Mouse (Mus musculus): ENCODE results near the gene Zfp143.

DNA sequence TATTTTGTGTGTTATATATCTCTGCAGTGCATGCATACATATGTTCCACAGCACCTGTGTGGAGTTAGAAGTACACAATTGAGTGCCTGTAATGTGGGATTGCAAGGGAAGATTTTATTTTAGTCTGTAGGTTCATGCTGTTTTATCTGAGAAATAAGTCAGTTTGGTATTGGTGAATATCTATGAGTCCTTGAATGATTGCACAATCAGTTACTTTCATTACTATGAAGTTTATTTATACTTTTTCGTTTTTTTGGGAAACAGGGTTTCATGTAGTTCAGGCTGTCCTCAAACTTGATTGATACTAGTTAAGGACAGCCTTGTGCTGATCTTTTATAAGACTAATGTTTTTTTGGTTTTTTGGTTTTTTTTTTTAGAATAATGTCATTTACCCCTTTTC is 37.5 kb upstream of the Zfp143 start:
- TF ChIP-seq TAL1 (IDR thresholded peaks at IDR 0.05; ENCODE audit: low read length) (no peak), GATA1 (IDR thresholded peaks at IDR 0.05; ENCODE audit: low read length) (no peak)
